Mouse (Mus musculus): Measurements from ENCODE around the gene Kbtbd8.

DNA sequence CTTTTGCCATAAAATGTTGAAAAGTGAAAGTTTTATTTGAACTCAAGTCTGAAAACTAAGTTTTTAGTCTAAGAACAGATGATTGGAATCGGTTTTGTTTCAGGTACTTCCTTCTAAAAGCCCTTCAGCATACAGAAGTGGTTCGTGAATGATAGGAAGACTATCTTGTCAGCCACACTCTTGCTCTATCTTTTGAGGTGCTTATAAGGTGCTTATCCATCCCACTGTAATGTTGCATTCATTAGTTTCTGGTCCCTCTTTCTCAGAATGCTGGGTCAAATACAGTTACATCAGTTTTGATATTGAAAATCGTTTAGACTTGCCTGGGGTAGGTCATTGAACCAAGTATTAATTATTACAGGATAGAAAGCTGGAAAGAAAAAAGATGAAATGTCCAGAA, 2.3 kb downstream of the Kbtbd8 start:
- TF ChIP-seq CTCF (IDR thresholded peaks at IDR 0.05; ENCODE audit: low read depth) (no peak), EP300 (IDR thresholded peaks at IDR 0.05; ENCODE audit: low read depth) (no peak)
